Mouse (Mus musculus) G1E (cell line): ENCODE measurements around the gene Slc38a2.

Experiments
- CTCF ChIP-seq: IDR thresholded peaks from 2 replicates; pipeline ENCODE4 v1.5.1; 2012; ENCODE audit warnings: low read depth, low read length, inconsistent platforms, mixed read lengths
- GATA1 ChIP-seq: IDR thresholded peaks from 2 replicates; pipeline ENCODE4 v1.6.1; 2012; ENCODE audit warnings: borderline replicate concordance, low read length, inconsistent platforms, mixed read lengths
- GATA2 ChIP-seq: IDR thresholded peaks from 2 replicates; pipeline ENCODE4 v1.6.1; 2012; ENCODE audit warnings: low read depth, low read length, inconsistent platforms, borderline replicate concordance
- POLR2AphosphoS5 ChIP-seq: IDR thresholded peaks from 2 replicates; pipeline ENCODE4 v1.6.1; 2012; ENCODE audit warnings: low read depth, low read length, inconsistent platforms; ENCODE audit not compliant: insufficient replicate concordance
- TAL1 ChIP-seq: conservative IDR thresholded peaks from 2 replicates; pipeline ENCODE4 v1.6.1; 2012; ENCODE audit warnings: low read depth, low read length, inconsistent platforms, mixed read lengths

- TF ChIP-seq CTCF: peak; percentile 63
- no peak for TF ChIP-seq GATA1
- TF ChIP-seq TAL1: no peak
- TF ChIP-seq POLR2AphosphoS5: no peak
- TF ChIP-seq GATA2: no peak
Measured at GRCm38 (mm10) chr15:96666663-96667062, 32.9 kb downstream of the Slc38a2 start.
